Mouse (Mus musculus) mouse embryonic stem cell (cell line): ENCODE measurements around the gene Coq5.

ENCODE experiments used
- in situ Hi-C, 2 experiments: fragments of 300-500 bp; cut with MboI; formaldehyde crosslinking; loops; 1 replicate in 1 of 2; 3 replicates in 1 of 2; pipeline ENCODE4 v1.14.3; 2019 to 2020; ENCODE audit warnings: low sequenced_read_pairs in 2 of 2, low pct_unique_long_range_greater_than_20kb in 1 of 2, mixed read lengths in 1 of 2; ENCODE audit not compliant: unreplicated experiment in 1 of 2

Coq5 gene

DNA sequence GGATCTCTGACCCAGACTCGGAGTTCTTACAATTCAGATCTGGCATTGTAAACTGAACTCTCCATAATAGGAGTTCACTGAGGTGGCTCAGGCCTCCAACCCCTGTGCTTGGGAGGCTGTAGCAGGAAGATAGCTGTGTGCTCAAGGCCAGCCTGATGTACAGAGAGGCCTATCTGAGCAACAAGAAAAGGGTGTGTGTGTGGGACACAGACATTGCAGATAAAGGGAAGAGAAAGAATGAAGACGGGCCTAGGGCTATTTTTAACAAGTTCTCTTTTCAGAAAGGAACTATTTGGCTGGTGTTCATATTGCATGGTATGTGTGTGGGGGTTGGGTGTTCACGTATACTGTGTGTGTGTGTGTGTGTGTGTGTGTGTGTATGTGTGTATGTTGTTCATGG, 54.2 kb downstream of the Coq5 start:
- in situ Hi-C loops, result no loop called here

DNA sequence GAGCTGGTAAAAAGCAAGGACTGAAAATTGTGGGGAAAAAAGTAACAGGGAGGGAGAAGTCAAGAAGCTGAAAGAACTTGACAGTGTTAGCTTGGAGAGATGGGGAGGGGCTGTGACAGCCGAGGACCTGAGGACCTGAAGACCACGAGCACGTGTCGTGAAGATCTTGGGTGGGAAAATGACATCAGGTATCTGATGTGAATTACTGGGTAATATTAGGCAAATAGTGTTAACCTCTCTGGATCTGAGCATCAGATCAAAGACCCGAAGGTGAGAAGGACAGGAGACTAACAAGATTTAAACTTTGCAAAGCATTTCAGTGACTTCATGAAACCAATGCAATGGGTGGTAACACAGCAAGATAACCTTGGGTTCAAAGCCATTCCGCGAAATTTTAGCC, 60.5 kb downstream of the Coq5 start:
- in situ Hi-C loops, result no loop called here

DNA sequence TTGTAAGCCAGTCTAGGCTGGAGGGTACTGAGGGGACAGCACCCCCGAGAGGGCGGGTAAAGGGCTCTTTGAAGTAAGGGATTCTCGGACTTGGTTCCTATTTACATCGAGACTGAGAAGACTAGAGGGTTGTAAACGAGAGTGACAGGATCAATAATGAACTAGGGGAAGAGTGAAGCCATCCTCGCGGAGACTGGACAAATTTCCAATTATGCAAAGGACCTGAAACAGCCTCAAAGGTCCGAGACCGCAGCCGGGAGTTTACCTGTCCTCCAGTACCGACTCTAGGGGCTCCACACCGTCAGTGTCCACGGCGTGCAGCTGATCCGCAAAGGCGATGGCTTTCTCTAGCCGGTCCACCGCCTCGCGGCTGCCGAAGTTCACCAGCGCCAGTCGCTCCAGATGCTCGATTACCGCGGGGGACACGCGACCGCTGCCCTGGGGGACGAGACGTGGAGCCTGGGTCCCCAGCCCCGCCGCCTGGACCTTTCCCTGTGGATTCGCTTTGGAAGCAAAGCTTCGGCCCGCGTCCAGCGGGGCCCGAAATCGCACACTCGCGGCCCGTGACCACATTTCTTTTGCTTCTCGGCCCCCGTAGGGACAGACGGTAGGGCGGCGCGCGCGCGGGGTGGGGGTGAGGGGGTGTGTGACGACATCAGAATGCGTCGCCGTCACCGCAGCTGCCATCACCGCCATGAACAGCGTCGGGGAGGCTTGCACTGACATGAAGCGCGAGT, 61.3 kb downstream of the Coq5 start, which contains the start of the genes Gatc and Triap1:
TSS of gene Gatc (minus strand) at position 602 of the 737 bp plus-strand sequence.
TSS of gene Triap1 (plus strand) at position 649 of the 737 bp plus-strand sequence.
- in situ Hi-C loops, result no loop called here

DNA sequence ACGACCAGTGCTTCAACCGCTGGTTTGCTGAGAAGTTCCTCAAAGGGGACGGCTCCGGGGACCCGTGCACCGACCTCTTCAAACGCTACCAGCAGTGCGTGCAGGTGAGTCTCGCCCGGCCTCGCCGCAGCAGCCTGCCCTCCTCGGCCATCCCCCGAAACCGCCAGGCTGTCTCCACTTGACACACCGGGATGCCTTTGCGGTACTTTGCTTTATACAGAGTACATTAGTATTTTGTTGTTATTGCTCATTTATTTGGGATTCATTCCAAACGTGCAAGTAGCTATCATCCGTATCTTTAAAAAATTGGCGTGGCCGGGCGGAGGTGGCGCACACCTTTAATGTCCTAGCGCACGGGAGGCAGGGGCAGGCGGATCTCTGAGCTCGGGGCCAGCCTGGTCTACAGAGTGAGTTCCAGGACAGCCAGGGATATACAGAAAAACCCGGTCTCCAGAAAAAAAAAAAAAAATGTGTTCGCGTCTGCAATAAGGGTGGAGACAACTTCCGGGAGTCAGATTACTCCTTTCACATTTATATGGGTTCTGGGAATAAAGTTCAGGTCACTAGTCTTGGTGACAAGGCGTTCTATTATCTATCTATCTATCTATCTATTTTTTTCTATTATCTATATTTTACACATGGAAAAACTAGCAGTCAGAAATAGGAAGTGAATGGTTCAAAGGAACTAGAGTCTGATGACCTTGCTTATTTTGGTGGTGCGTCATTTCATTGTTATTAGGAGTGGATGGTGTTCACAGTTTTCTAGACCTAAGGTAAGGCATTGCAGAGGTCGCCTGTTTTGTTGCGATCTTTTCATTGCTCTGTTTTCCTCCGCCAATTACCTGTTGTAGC, 62.1 kb downstream of the Coq5 start:
- in situ Hi-C loops, result no loop called here
